Mouse (Mus musculus) heart, adult 10 weeks (tissue): ENCODE results near the gene Gab3. TPM values are rescaled to one million over a fixed set of nuclear protein-coding genes. Genes with fewer than 3 reads are reported as not detected.

ENCODE experiments used
- polyA plus RNA-seq: library from polyadenylated mRNA; stranded (reverse); fragments of 350-450 nt; fragmentation: Illumina TruSeq; extraction: RNeasy Lipid Tissue Mini Kit (QIAGEN cat#74804); gene quantifications from one replicate; pipeline ENCODE4 v1.2.3, GENCODE M21; 2014; ENCODE audit warnings: low read depth, low replicate concordance

Gab3 gene
- 1.4 TPM for polyA plus RNA-seq

GRCm38 (mm10) chrX:75084774-75085508, at the start of gene Gab3:
TSS of gene Gab3 (minus strand) at chrX:75085458.

DNA sequence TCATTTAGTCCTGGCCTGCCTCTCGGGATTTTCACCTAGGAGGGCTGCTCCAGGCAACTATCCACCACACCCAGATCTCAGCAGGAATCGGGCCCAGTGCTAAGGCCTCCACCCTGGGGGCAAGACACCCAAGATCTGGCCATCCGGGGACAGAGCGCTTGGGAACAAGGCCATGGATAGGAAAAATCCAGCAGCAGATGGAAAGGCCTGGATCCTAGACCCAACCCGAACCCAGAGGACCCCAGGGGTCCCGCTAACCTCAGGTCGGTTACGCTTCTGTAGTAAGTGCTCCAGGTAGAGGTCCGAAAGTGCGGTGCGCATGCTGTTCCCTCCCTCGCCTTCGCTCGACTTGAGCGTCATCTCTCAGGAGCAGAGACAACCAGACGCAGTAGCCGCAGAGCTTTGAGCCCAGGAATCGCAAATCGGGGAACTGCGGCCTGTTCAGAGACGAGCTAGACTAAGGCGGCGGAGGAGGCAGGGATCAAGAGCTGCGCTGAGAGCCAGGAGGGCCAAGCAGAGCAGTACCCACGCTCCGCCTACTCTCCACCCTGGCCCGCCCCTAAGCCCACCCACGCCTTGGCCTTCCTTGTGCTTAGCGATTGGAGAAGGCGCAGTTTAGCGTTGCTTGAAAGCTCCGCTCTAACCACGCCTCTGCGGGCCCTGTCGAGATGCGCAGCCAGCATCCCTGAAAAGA, 45.4 kb upstream of the Gab3 start, which contains the start of gene Mpp1:
Gene Mpp1 (minus strand): TSS at position 550 of the 694 bp plus-strand sequence.

GRCm38 (mm10) chrX:75095369-75096162, 10.3 kb upstream of the Gab3 start, which contains the start of gene Dkc1:
TSS of gene Dkc1 (plus strand) at chrX:75095854.

Other genes starting within 250 kb of the Gab3 start
- gene Gm5936, start 248.3 kb downstream of the Gab3 start, polyA plus RNA-seq = not detected
- 24.4 TPM for gene Dkc1, start 10.4 kb upstream of the Gab3 start, polyA plus RNA-seq
- 14.1 TPM for gene Mpp1, start 45.6 kb upstream of the Gab3 start, polyA plus RNA-seq
- not detected for gene Smim9, start 78.3 kb upstream of the Gab3 start, polyA plus RNA-seq